7 mouse cellular contexts compared by ENCODE assay signal in genomic region chr5:53470141-53471079, GRCm38 (mm10). TPM values are rescaled to one million over a fixed set of nuclear protein-coding genes. Genes with fewer than 3 reads are reported as not detected.
DNase-seq lines count a peak whose midpoint lies in the region; ATAC-seq and TF ChIP-seq lines count a peak whose summit lies in the region.

No protein-coding gene starts in this region.

- H3K27ac ChIP-seq in ES-E14 (ENCODE audit: insufficient read depth, low read depth, low read length, poor library complexity, severe bottlenecking) = peak overlapping the region; percentile 80
- no peak overlapping the region for H3K27ac ChIP-seq in liver, embryonic 11.5 days (ENCODE audit: low read depth, low read length)

- H3K27me3 ChIP-seq in liver, embryonic 11.5 days (replicated peaks; ENCODE audit: control insufficient read depth, insufficient read depth, low read length) = no peaks in the 10 kb centered on the region

- no peaks in the 10 kb centered on the region for H3K36me3 ChIP-seq in ES-E14 (ENCODE audit: control insufficient read depth, insufficient read depth, low read length, poor library complexity, severe bottlenecking)
- H3K36me3 ChIP-seq in liver, embryonic 11.5 days (ENCODE audit: control insufficient read depth, insufficient read depth, low read length) = no peaks in the 10 kb centered on the region

- intact Hi-C loops in heart, postnatal 10 days (cut with DNase I) = loop anchor here (5.0 kb wide), 1 partner anchor 88 kb away; no protein-coding TSS in a partner anchor

- no peaks in the 10 kb centered on the region for H3K9me3 ChIP-seq in ES-E14 (ENCODE audit: control insufficient read depth, insufficient read depth, low read depth, low read length)
- H3K9me3 ChIP-seq in liver, embryonic 11.5 days (ENCODE audit: control insufficient read depth, low read length) = no peaks in the 10 kb centered on the region

- in situ Hi-C loops in ES-E14 (cut with MboI; ENCODE audit: low sequenced_read_pairs in 2 of 2, unreplicated experiment in 2 of 2) = no loop called here

- peaks cover 17 to 46% of the 10 kb centered on the region in 2 experiments for H3K4me1 ChIP-seq in ES-E14 (ENCODE audit: control insufficient read depth in 2 of 2, insufficient read depth in 2 of 2, low read length in 2 of 2, poor library complexity in 1 of 2)
- no peaks in the 10 kb centered on the region; the same call in 1 of the 2 replicates for H3K4me1 ChIP-seq in liver, embryonic 11.5 days (replicated peaks; ENCODE audit: control insufficient read depth, insufficient read depth, low read length)

- peak overlapping the region; percentile 38 for H3K4me2 ChIP-seq in liver, embryonic 11.5 days

- H3K9ac ChIP-seq in ES-E14 (ENCODE audit: insufficient read depth, low read depth, low read length, poor library complexity, severe bottlenecking) = peak overlapping the region; percentile 35; the same call in 1 of the 2 replicates
- no peak overlapping the region for H3K9ac ChIP-seq in liver, embryonic 11.5 days (ENCODE audit: low read depth, low read length)

- H3K4me3 ChIP-seq in ES-E14 (ENCODE audit: insufficient read depth in 1 of 2, low read depth in 1 of 2, low read length in 2 of 2, poor library complexity in 1 of 2, severe bottlenecking in 1 of 2) = peak overlapping the region; percentile 14 to 31; a peak in 3 of 4 replicates
- no peak overlapping the region for H3K4me3 ChIP-seq in liver, embryonic 11.5 days (ENCODE audit: low read depth, low read length)

- 39% methylated on average over 16 of the region's 16 CpGs for WGBS in liver, embryonic 11.5 days

- peak; percentile 26; the same call in 1 of the 2 replicates for ATAC-seq in liver, embryonic 11.5 days (replicated peaks; ENCODE audit: low FRiP score)

- no peak for DNase-seq in ES-E14 (ENCODE audit: low read depth, low spot score)
- peak; percentile 45 for DNase-seq in embryo, embryonic 11 days
- DNase-seq in heart, postnatal 10 days = peak; percentile 64 to 69
- DNase-seq in liver, embryonic 11.5 days (ENCODE audit: low spot score) = no peak
- DNase-seq in frontal cortex, postnatal 25 days (ENCODE audit: low spot score in 2 of 2) = no peak
- no peak for DNase-seq in frontal cortex, adult 2 months (ENCODE audit: extremely low spot score in 1 of 2, low spot score in 1 of 2)
- DNase-seq in natural killer cell, adult 2 months (ENCODE audit: low spot score in 2 of 2) = no peak

TF ChIP-seq in ES-E14, 5 proteins besides CTCF, POLR2A, EP300 and RAD21:
- no peak for TF ChIP-seq HCFC1 (IDR thresholded peaks at IDR 0.05; ENCODE audit: borderline replicate concordance, insufficient read depth, low read length)
- TF ChIP-seq ZNF384 (IDR thresholded peaks at IDR 0.05; ENCODE audit: low read depth, low read length) = peak; percentile 93
- peak; percentile 23; the same call in 1 of the 2 replicates for TF ChIP-seq CHD2 (IDR thresholded peaks at IDR 0.05; ENCODE audit: low read depth, low read length)

RNA-seq across cellular contexts. Expression of gene Rbpj, which starts 4.5 kb away (rescaled TPM):
- 159 and 188 TPM in 2 replicates for total RNA-seq in ES-E14 (2012; rRNA removed)
- total RNA-seq in heart, postnatal 10 days (2021) = 10 to 100 TPM; 34.9 to 36.4 TPM
- polyA plus RNA-seq in liver, embryonic 11.5 days (2014; fragmentation: Nextera tagmentation; extraction: Ambion mirVana) = 21.6 and 27.0 TPM in 2 replicates
- polyA plus RNA-seq in frontal cortex, adult 2 months (2012; rRNA removed) = 22.2 and 23.0 TPM in 2 replicates

Comparison
In these comparisons a context has a peak if more than half of its experiments do, and no peak if none do; other contexts are left out.
1. DNase-seq: peak in embryo, embryonic 11 days (single experiment) and heart, postnatal 10 days (2 of 2); none in ES-E14 (single experiment), liver, embryonic 11.5 days (single experiment), frontal cortex, postnatal 25 days (0 of 2), frontal cortex, adult 2 months (0 of 2) and natural killer cell, adult 2 months (0 of 2).